9 mouse cellular contexts compared by ENCODE assay signal in the genomic region with DNA sequence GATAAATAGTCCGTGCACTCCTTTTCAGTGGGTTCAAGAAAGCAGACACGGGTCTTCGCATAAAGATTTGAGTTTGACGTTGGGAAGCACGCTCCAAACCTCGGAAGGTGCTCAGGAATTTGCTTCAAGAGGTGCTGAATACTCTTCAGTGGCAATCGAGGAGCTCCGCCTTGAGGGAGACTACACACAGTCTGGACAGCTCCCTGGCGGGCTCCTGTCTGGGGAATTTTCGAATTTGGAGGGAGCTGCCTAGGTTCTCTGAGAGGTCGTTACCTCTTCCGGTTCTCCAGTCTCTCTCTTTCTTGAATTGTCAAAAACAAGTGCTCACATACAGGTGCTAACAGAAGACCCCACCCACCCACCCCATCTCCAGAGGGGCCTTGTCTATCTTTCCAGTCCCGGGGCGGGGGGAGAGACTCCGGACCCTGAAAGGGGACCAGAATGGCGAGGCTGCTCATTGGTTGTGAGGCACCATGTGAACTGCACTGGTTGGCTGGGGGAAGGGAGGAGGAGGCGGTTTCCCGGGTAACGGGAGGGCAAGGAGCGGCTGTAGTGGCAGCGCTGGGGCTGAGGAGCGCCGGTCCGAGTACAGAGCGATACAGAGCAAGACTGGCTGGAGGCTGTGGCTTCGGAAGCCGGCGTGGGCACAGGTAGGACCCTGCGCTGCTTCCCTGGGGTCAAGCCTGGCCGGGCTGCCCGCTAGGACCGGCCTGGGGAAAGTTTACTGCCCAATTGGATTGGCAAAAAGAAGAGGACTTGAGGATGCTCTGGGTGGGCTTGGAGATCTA. TPM values are rescaled to one million over a fixed set of nuclear protein-coding genes. Genes with fewer than 3 reads are reported as not detected.
A peak's percentile ranks its signal among the peaks of the same experiment; 100 is the strongest.
DNase-seq lines count a peak whose midpoint lies in the region; ATAC-seq and TF ChIP-seq lines count a peak whose summit lies in the region.
"Had no signal": no experiment of that assay in that cellular context is flagged by ENCODE, and none has a peak within 500 bp of the region (broad histone marks: within the 10 kb centered on the region; RNA-seq: fewer than 3 reads in every experiment).

No protein-coding gene starts in this region.

- TF ChIP-seq POLR2A in kidney, adult 2 months (IDR thresholded peaks at IDR 0.05; ENCODE audit: low read depth, low read length) = no peak
- TF ChIP-seq POLR2A in small intestine, adult 2 months (IDR thresholded peaks at IDR 0.05; ENCODE audit: low read depth, low read length) = no peak

- peak; percentile 69 for DNase-seq in adrenal gland, adult 2 months
- peak; percentile 94 for DNase-seq in embryo, embryonic 10 days (ENCODE audit: low spot score)
- peak; percentile 6 for DNase-seq in heart, adult 8-10 months (ENCODE audit: low spot score)
- peak; percentile 50 for DNase-seq in kidney, adult 2 months
- peak; percentile 81 for DNase-seq in left cerebral cortex, postnatal 36 days (ENCODE audit: low spot score in 2 of 2)
- DNase-seq in midbrain, embryonic 11.5 days (ENCODE audit: low spot score, missing footprints) = peak; percentile 97
- DNase-seq in gastrocnemius, postnatal 36 days = no peak

- no peak overlapping the region for H3K4me3 ChIP-seq in kidney, adult 2 months (ENCODE audit: insufficient read depth, low read depth, low read length)
- H3K4me3 ChIP-seq in midbrain, embryonic 11.5 days (ENCODE audit: low read depth, low read length) = peak overlapping the region; percentile 70
- H3K4me3 ChIP-seq in small intestine, adult 2 months (ENCODE audit: low read depth, low read length) = peak overlapping the region; percentile 42
- H3K4me3 ChIP-seq: erythroblast, embryonic 14.5 days had no signal

- WGBS in kidney, adult 2 months = 5% methylated on average over 32 of the region's 32 CpGs
- 2% methylated on average over 32 of the region's 32 CpGs for WGBS in midbrain, embryonic 11.5 days
- WGBS in small intestine, adult 2 months = 6% methylated on average over 32 of the region's 32 CpGs

- no peak for TF ChIP-seq CTCF in kidney, adult 2 months (conservative IDR thresholded peaks at IDR 0.05; ENCODE audit: insufficient read depth, insufficient read length, low read depth, low read length)
- no peak for TF ChIP-seq CTCF in small intestine, adult 2 months (IDR thresholded peaks at IDR 0.05; ENCODE audit: extremely low read depth, insufficient read length, insufficient replicate concordance, low read depth, low read length)

- ATAC-seq in midbrain, embryonic 11.5 days (ENCODE audit: low FRiP score) = peak; percentile 97

- H3K36me3 ChIP-seq in kidney, adult 2 months (ENCODE audit: control insufficient read depth, insufficient read depth, low read length) = no peaks in the 10 kb centered on the region
- H3K36me3 ChIP-seq in midbrain, embryonic 11.5 days (ENCODE audit: control insufficient read depth, insufficient read depth, low read length) = no peaks in the 10 kb centered on the region
- H3K36me3 ChIP-seq in small intestine, adult 2 months (ENCODE audit: control insufficient read depth, insufficient read depth, low read length) = no peaks in the 10 kb centered on the region

- peak overlapping the region; percentile 81 for H3K4me2 ChIP-seq in midbrain, embryonic 11.5 days

- intact Hi-C loops in left cerebral cortex, postnatal 36 days (cut with DNase I) = no loop called here
- intact Hi-C loops in gastrocnemius, postnatal 36 days (cut with DNase I) = no loop called here

- H3K27me3 ChIP-seq in kidney, adult 2 months (replicated peaks; ENCODE audit: control insufficient read depth, insufficient read depth, low read length) = no peaks in the 10 kb centered on the region
- H3K27me3 ChIP-seq in midbrain, embryonic 11.5 days (ENCODE audit: control insufficient read depth, insufficient read depth, low read length) = peaks cover 17% of the 10 kb centered on the region
- H3K27me3 ChIP-seq in small intestine, adult 2 months (ENCODE audit: control insufficient read depth, insufficient read depth, low read length) = peaks cover 12% of the 10 kb centered on the region; the same call in 1 of the 2 replicates

- H3K4me1 ChIP-seq in kidney, adult 2 months (ENCODE audit: control insufficient read depth, insufficient read depth, low read length) = no peaks in the 10 kb centered on the region
- peaks cover 41% of the 10 kb centered on the region for H3K4me1 ChIP-seq in midbrain, embryonic 11.5 days (ENCODE audit: control insufficient read depth, insufficient read depth, low read length)
- H3K4me1 ChIP-seq in small intestine, adult 2 months (ENCODE audit: control insufficient read depth, insufficient read depth, insufficient read length, low read length) = 0 out of 2 replicates have a peak, but pooled peaks cover 2% of the 10 kb centered on the region

- no peaks in the 10 kb centered on the region for H3K9me3 ChIP-seq in midbrain, embryonic 11.5 days (ENCODE audit: control insufficient read depth, low read length)

- no peak overlapping the region for H3K27ac ChIP-seq in kidney, adult 2 months (ENCODE audit: insufficient read depth, low read depth, low read length)
- H3K27ac ChIP-seq in midbrain, embryonic 11.5 days (ENCODE audit: low read depth, low read length) = peak overlapping the region; percentile 35; the same call in 1 of the 2 replicates
- H3K27ac ChIP-seq in small intestine, adult 2 months (ENCODE audit: insufficient read depth, low read depth, low read length) = no peak overlapping the region

- peak overlapping the region; percentile 80 for H3K9ac ChIP-seq in midbrain, embryonic 11.5 days (ENCODE audit: low read length)

RNA-seq across cellular contexts. Expression of a gene that starts 50.2 kb away (rescaled TPM):
- 1 to 10 TPM; 6.4 to 6.9 TPM for total RNA-seq in adrenal gland, adult 2 months (2021)
- polyA plus RNA-seq in adrenal gland, adult 2 months (2012; rRNA removed) = 3.3 and 4.8 TPM in 2 replicates
- total RNA-seq in heart, adult 8-10 months (2022) = 10 to 100 TPM; 31.3 to 55.8 (median 41.0) TPM
- 18.3 and 18.4 TPM in 2 replicates for polyA plus RNA-seq in kidney, adult 2 months (2012; rRNA removed)
- 100 to 1,000 TPM in 1 of 2 experiments, 10 to 100 TPM in 1; 62.0 to 120 TPM for total RNA-seq in left cerebral cortex, postnatal 36 days (2021)
- 15.9 and 17.4 TPM in 2 replicates for polyA plus RNA-seq in midbrain, embryonic 11.5 days (2014; fragmentation: Nextera tagmentation; extraction: Ambion mirVana)
- polyA plus RNA-seq in small intestine, adult 2 months (2012; rRNA removed) = 6.4 and 8.5 TPM in 2 replicates
- 10 to 100 TPM; 21.8 to 23.9 TPM for total RNA-seq in gastrocnemius, postnatal 36 days (2021)

Comparison
In these comparisons a context has a peak if more than half of its experiments do, and no peak if none do; other contexts are left out.
1. DNase-seq: peak in adrenal gland, adult 2 months (single experiment), embryo, embryonic 10 days (single experiment), heart, adult 8-10 months (single experiment), kidney, adult 2 months (single experiment), left cerebral cortex, postnatal 36 days (2 of 2) and midbrain, embryonic 11.5 days (single experiment); none in gastrocnemius, postnatal 36 days (0 of 2).